Mouse (Mus musculus) lung, adult 2 months (tissue): ENCODE data around the gene Pdrg1. TPM values are rescaled to one million over a fixed set of nuclear protein-coding genes. Genes with fewer than 3 reads are reported as not detected.

Experiments
- DNase-seq: peaks from one replicate; pipeline ENCODE4 v3.0.0; 2022
- H3K4me1 ChIP-seq: fragments of 200-500 bp; 2 replicates; pipeline ENCODE4 v1.6.1; 2011; ENCODE audit warnings: low read length; ENCODE audit not compliant: control insufficient read depth, insufficient read depth
- H3K4me3 ChIP-seq: fragments of 200-500 bp; replicated peaks from 2 replicates; pipeline ENCODE3; 2011; ENCODE audit warnings: low read depth, mild to moderate bottlenecking, control low read depth, low read length; ENCODE audit errors: extremely low read depth
- CTCF ChIP-seq: fragments of 200-500 bp; IDR thresholded peaks from 2 replicates; pipeline ENCODE4 v1.5.1; 2011; ENCODE audit warnings: mild to moderate bottlenecking, low read length, control low read depth; ENCODE audit not compliant: insufficient read depth
- POLR2A ChIP-seq: fragments of 200-500 bp; IDR thresholded peaks from 2 replicates; pipeline ENCODE4 v1.6.1; 2011; ENCODE audit warnings: low read depth, mild to moderate bottlenecking, control low read depth, low read length, borderline replicate concordance; ENCODE audit errors: extremely low read depth
- WGBS: fragments of 180-500 bp; shearing (Covaris S2); methylation state at CpG from one replicate; pipeline ENCODE4 v1.1.7; 2018; 5-methylcytosine and 5-hydroxymethylcytosine counted together
- polyA plus RNA-seq: library from polyadenylated mRNA; depleted of rRNA; stranded (reverse); fragments of >200 nt; gene quantifications from 2 replicates; pipeline ENCODE4 v1.2.3, GENCODE M21; 2012

The Pdrg1 gene
- polyA plus RNA-seq, 1 experiment, result 61.9 TPM

DNA sequence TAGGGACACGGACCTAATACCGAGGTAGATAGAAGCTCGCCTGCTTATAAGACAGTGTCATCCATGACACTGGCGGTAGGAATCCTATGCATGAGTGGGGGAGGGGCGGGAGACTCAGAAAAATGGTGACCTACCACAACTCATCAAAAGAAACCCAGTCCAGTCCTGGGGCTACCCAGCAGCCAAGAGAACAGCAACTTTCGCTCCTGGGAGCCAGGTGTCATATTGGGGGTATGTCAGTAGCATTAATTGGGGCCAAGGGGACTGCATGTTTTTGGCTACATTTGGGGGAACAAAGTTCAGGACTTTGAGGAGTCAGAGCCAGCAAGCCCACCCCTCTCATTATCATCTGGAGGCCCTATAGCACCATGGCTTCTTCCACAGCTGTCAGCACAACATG lies 35.9 kb upstream of the Pdrg1 start:
- TF ChIP-seq CTCF, result no peak
- TF ChIP-seq POLR2A, result no peak
- WGBS, result 76% methylated on average over 6 of the region's 6 CpGs

DNA sequence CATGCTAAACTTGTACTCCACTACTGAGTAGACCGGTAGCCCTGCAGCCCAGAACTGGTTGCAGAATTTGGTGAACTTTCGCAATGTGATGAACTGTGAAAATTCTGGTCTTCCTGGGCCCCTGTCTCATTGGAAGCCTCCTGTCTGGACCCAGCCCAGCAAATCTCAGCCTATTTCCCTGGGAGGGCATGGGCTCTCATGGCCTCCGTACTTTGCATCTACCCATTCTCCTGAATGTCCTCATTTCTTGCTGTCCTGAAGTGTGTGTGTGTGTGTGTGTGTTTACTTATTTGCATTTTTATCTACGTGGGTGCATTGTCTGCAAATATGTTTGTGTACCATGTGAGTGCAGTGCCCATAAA lies 34.8 kb upstream of the Pdrg1 start:
- H3K4me3 ChIP-seq, result no peak overlapping the region
- H3K4me1 ChIP-seq, result no peaks in the 10 kb centered on the region
- TF ChIP-seq CTCF (no peak), POLR2A (no peak)
- 70% methylated on average over 4 of the region's 4 CpGs for WGBS
- no peak for DNase-seq

More for the DNA sequence above, 35.9 kb upstream of the Pdrg1 start:
- Histone ChIP-seq H3K4me1 (no peaks in the 10 kb centered on the region), H3K4me3 (no peak overlapping the region)
- DNase-seq, result no peak

GRCm38 (mm10) chr2:153049288-153049996 lies 34.2 kb upstream of the Pdrg1 start:
- Histone ChIP-seq H3K4me3 (no peak overlapping the region), H3K4me1 (no peaks in the 10 kb centered on the region)
- no peak for DNase-seq
- WGBS, result 34% methylated on average over 9 of the region's 9 CpGs
- TF ChIP-seq POLR2A (no peak), CTCF (no peak)

- Histone ChIP-seq H3K4me3 (no peak overlapping the region), H3K4me1 (no peaks in the 10 kb centered on the region)
- no peak for TF ChIP-seq POLR2A
- TF ChIP-seq CTCF, result peak; percentile 85
- peak; percentile 53 for DNase-seq
- 39% methylated on average over 17 of the region's 17 CpGs for WGBS
Observed at GRCm38 (mm10) chr2:153047828-153048465, 32.7 kb upstream of the Pdrg1 start.

GRCm38 (mm10) chr2:153045884-153046299 lies 30.7 kb upstream of the Pdrg1 start:
- WGBS, result 26% methylated on average over 8 of the region's 8 CpGs
- Histone ChIP-seq H3K4me3 (no peak overlapping the region), H3K4me1 (no peaks in the 10 kb centered on the region)
- no peak for DNase-seq
- no peak for TF ChIP-seq CTCF
- TF ChIP-seq POLR2A, result no peak

DNA sequence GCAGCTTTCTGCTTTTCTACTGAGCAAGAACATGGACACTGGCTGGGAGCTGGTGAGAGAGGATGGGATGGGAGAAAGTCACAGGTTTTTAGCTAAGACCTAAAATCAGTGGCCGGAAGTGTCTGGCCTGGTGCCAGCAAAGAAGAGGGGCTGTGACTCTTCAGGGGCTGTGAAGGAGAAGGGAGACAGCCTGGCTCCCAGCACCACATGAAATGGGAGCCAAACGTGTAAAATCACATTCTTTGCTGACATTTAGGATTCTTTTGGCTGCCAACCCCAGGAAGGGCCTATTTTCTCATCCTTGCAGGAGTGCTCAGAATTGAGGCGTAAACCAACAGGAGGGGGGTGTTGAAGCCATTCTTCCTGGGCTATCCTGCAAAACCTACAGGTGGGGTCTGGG lies 28.7 kb upstream of the Pdrg1 start:
- no peak for TF ChIP-seq POLR2A
- H3K4me3 ChIP-seq, result no peak overlapping the region
- no peaks in the 10 kb centered on the region for H3K4me1 ChIP-seq
- 53% methylated on average over 3 of the region's 3 CpGs for WGBS
- DNase-seq, result no peak

DNA sequence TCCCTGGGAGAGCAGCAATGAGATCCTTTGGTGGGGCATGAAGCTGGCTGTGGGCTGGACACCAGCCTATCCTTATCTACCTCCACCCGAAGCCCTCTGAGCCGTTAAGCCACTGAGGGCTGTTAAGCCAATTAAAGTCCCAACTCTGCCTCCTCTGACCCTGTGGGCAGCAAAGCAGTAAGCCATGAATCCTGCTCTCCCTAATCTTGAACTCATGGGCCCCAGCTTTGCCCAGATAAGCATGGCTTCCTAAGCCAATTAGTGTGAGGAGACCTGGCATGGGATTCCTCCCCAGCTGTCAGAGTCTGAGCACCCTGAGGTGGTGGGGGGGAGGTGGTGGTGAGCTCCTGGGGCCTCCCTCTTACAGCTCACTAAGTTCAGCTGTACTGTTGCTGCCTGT lies 21.5 kb upstream of the Pdrg1 start:
- no peak for TF ChIP-seq CTCF
- no peak for TF ChIP-seq POLR2A
- Histone ChIP-seq H3K4me1 (no peaks in the 10 kb centered on the region), H3K4me3 (no peak overlapping the region)
- no peak for DNase-seq
- 29% methylated on average over 2 of the region's 2 CpGs for WGBS

GRCm38 (mm10) chr2:153033545-153034230 lies 18.5 kb upstream of the Pdrg1 start:
- Histone ChIP-seq H3K4me3 (no peak overlapping the region), H3K4me1 (no peaks in the 10 kb centered on the region)
- TF ChIP-seq CTCF, result no peak
- no peak for TF ChIP-seq POLR2A
- 65% methylated on average over 5 of the region's 5 CpGs for WGBS
- no peak for DNase-seq

DNA sequence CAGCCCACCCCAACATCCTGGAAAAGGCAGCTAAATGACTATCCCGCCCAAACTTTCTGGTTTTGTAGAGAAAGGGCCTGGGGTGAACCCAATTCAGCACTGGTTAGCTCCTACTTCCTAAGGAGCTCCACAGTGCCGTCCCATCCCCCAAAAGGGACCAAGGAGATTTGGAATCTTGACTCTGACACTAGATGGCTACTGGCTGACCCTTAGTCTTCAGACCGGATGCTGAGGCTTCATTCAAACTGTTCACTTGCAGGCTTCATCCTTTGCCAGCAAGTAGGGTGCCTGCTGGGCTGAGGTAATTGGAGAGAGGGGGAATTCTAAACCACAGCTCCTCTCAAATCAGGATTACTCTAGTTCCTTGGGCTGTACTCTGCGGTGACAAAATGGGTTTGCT lies 17.7 kb upstream of the Pdrg1 start:
- H3K4me3 ChIP-seq, result no peak overlapping the region
- 21% methylated on average over 4 of the region's 4 CpGs for WGBS
- H3K4me1 ChIP-seq, result no peaks in the 10 kb centered on the region
- TF ChIP-seq CTCF (no peak), POLR2A (no peak)
- DNase-seq, result no peak
